Mouse (Mus musculus) intestine, embryonic 16.5 days (tissue): ENCODE measurements at regions not wholly inside any gene's neighbourhood (a gene's known extent, or its start where the extent isn't known, plus 50 kb on each side); places are given as distances from the start of the nearest gene placed in this dataset.
A peak's percentile ranks its signal among the peaks of the same experiment; 100 is the strongest.

ENCODE experiments used
- ATAC-seq: fragments of 200-750 bp; cut with Nextera tagmentation; 2 replicates; pipeline ENCODE4 v1.8.0; 2017; ENCODE audit warnings: moderate TSS enrichment, moderate library complexity
- H3K27ac ChIP-seq: fragments of 300-500 bp; sonication (generic); 2 replicates; pipeline ENCODE4 v1.5.1; 2014; ENCODE audit warnings: mild to moderate bottlenecking, low read length
- H3K27me3 ChIP-seq: fragments of 300-500 bp; sonication (generic); replicated peaks from 2 replicates; pipeline ENCODE4 v1.6.1; 2014; ENCODE audit warnings: low read length, control low read depth, mixed read lengths; ENCODE audit not compliant: control insufficient read depth, insufficient read depth
- H3K36me3 ChIP-seq: fragments of 300-500 bp; sonication (generic); 2 replicates; pipeline ENCODE4 v1.6.1; 2014; ENCODE audit warnings: low read length, control low read depth; ENCODE audit not compliant: control insufficient read depth, insufficient read depth
- H3K4me1 ChIP-seq: fragments of 300-500 bp; sonication (generic); 2 replicates; pipeline ENCODE4 v1.6.1; 2014; ENCODE audit warnings: low read length, control low read depth, mixed read lengths; ENCODE audit not compliant: control insufficient read depth, insufficient read depth
- H3K4me2 ChIP-seq: fragments of 300-500 bp; sonication (generic); 2 replicates; pipeline ENCODE4 v1.6.1; 2014; ENCODE audit warnings: low read depth, low read length, control low read depth
- H3K4me3 ChIP-seq: fragments of 300-500 bp; sonication (generic); 2 replicates; pipeline ENCODE4 v1.5.1; 2014; ENCODE audit warnings: mild to moderate bottlenecking, low read length
- H3K9ac ChIP-seq: fragments of 300-500 bp; sonication (generic); 2 replicates; pipeline ENCODE4 v1.6.1; 2014; ENCODE audit warnings: low read depth, low read length
- H3K9me3 ChIP-seq: fragments of 300-500 bp; sonication (generic); 2 replicates; pipeline ENCODE4 v1.6.1; 2016; ENCODE audit warnings: low read length, control low read depth; ENCODE audit not compliant: control insufficient read depth
- WGBS: fragments of 180-500 bp; shearing (Covaris S2); extraction: QIAGEN DNeasy Blood & Tissue Kit; methylation state at CpG from one replicate; pipeline ENCODE4 v1.1.7; 2014; 5-methylcytosine and 5-hydroxymethylcytosine counted together

DNA sequence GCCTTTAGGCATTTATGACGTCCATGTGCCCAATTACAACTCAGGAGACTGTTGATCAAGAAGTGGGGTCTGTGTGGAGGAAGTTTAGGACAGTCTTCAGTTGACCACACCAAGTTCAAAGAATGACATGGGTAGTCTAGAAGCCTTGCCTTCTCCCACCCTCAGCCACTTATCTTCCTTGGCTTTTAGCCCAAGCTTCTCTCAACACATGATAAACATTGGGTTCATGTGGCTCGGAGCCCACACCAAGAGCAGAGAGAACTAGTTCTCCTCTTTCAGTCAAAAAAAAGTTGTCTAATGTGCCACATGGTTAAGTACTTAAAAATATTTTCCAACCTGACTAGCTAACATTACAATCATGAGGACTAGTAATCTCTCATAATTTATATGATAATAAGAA lies 55.0 kb upstream of the Frem1 start:
- Histone ChIP-seq H3K27ac (no peak overlapping the region), H3K27me3 (no peaks in the 10 kb centered on the region), H3K4me2 (no peak overlapping the region), H3K9me3 (no peaks in the 10 kb centered on the region), H3K4me1 (no peaks in the 10 kb centered on the region), H3K4me3 (no peak overlapping the region), H3K36me3 (no peaks in the 10 kb centered on the region), H3K9ac (no peak overlapping the region)
- WGBS: 53% methylated on average over 2 of the region's 2 CpGs
- ATAC-seq: no peak

GRCm38 (mm10) chr4:83104045-83104681 lies 52.0 kb upstream of the Frem1 start:
- no peak overlapping the region for H3K4me2 ChIP-seq
- 49% methylated on average over 5 of the region's 5 CpGs for WGBS
- ATAC-seq: no peak
- H3K27me3 ChIP-seq: no peaks in the 10 kb centered on the region
- H3K27ac ChIP-seq: no peak overlapping the region
- H3K9ac ChIP-seq: no peak overlapping the region
- no peak overlapping the region for H3K4me3 ChIP-seq
- no peaks in the 10 kb centered on the region for H3K4me1 ChIP-seq
- no peaks in the 10 kb centered on the region for H3K36me3 ChIP-seq
- no peaks in the 10 kb centered on the region for H3K9me3 ChIP-seq

DNA sequence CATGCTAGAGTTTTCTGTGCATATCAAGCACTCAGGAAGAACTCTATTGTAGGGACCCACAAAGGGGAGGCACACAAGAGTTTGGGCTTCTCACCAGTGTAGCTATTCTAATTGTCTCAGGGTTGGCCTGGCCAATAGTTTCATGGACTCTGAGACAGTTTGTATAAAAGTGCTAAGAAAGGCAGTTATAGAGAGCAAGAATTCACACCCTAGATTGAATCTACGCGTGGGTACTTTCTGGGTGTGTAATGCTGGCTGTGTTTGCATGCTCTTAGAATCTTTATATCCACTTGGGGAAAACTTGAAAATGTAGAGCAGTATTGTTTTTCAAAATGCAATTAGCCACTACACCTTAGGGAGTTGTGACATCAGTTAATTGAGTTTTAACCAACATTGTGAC lies 50.8 kb upstream of the Frem1 start:
- Histone ChIP-seq H3K36me3 (no peaks in the 10 kb centered on the region), H3K9ac (no peak overlapping the region), H3K4me3 (no peak overlapping the region), H3K4me2 (no peak overlapping the region), H3K9me3 (no peaks in the 10 kb centered on the region), H3K27me3 (no peaks in the 10 kb centered on the region), H3K4me1 (no peaks in the 10 kb centered on the region), H3K27ac (no peak overlapping the region)
- ATAC-seq: no peak
- 85% methylated on average over 2 of the region's 2 CpGs for WGBS

GRCm38 (mm10) chr4:83102022-83102421 lies 49.9 kb upstream of the Frem1 start:
- Histone ChIP-seq H3K36me3 (no peaks in the 10 kb centered on the region), H3K27ac (peak overlapping the region; percentile 47; the same call in 1 of the 2 replicates), H3K4me2 (no peak overlapping the region), H3K9ac (no peak overlapping the region), H3K4me1 (no peaks in the 10 kb centered on the region), H3K27me3 (no peaks in the 10 kb centered on the region), H3K4me3 (no peak overlapping the region), H3K9me3 (no peaks in the 10 kb centered on the region)
- ATAC-seq: no peak
- 44% methylated on average over 3 of the region's 3 CpGs for WGBS
